Mouse (Mus musculus) right cerebral cortex, postnatal 10 days (tissue): Measurements from ENCODE around the gene Aurkb.
A peak's percentile ranks its signal among the peaks of the same experiment; 100 is the strongest.

Experiments
- DNase-seq, 2 experiments: peaks; one replicate each; pipeline ENCODE4 v3.0.0; 2021; ENCODE audit warnings: low spot score in 2 of 2

Gene Aurkb

DNA sequence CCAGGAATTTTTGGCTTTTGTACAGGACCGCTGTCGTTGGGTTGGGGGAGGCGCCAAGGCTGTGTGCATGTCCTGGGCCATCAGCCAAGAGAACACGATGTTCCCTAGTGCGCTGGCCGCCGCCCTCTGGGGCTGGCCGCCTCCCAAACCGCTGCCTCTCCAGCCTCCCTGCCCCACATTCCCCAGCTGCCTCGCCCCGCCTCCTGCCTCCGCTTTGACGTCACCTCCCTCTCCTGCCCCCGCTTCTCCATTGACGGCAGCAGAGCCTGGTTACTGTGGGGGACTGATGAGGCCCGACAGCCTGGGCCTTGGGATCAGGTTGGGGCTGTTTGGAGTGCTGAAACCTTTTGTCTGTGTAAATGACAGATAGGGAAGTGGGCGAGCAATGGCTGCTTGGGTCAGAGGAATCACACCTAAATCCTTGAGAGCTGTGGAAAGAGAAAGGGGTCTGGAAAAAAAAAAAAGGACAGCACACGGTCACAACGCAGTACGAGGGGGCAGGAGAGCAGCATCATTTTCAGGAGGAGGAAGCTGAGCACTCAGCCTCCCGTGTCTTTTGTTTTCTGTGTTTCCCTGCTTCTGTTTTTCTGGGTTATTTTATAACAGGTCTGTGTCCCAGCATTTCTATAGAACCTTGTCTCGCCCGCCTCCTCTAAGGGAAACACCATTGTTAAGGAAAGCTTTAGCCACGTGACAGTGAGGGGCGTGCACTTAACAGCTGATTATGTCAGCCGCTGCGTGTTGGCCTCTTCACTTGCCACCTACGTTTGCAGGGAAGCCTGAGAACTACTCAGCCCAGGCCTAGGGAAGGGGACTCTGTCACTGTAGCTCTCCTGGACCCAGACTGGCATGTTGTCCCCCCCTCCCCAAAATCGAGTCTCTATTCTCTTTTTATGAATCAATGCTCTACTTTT lies 51.8 kb downstream of the Aurkb start:
- peak; percentile 97 to 98 for DNase-seq

DNA sequence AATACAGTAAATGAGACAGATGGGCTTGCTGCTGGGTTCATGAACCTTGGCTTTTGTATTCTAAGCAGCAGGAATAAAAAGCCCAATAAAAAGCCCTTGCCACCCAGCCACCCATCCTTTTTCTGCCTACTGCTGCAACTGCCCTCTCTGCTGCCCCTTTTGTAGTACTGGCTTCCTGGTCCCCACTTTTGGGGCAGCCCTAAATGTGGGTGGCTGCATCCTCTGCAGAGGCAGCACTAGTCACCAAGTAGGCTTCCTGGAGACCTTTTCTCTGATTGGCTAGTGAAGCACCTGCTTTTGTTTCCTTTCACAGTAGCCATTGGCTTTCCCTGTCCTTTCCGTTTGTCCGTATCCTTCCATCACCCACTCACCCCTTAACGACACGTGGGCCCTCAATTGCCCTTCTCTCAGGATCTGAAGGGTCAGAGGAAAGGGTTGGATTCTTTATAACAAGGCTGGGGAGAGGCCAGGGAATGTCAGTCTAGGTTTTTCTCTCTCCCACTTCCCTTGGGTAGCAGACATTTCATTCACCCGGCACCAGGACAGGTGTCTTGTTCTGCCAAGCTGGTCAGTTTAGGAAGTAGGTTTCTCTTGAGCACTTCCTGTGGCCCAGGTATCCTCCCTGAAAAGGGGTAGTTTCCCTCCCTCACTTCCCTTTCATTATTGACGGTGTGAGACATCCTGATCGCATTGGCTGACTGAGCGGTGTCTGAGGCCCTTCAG lies 52.8 kb downstream of the Aurkb start:
- peak in 1 of 2 experiments; percentile 45 for DNase-seq

DNA sequence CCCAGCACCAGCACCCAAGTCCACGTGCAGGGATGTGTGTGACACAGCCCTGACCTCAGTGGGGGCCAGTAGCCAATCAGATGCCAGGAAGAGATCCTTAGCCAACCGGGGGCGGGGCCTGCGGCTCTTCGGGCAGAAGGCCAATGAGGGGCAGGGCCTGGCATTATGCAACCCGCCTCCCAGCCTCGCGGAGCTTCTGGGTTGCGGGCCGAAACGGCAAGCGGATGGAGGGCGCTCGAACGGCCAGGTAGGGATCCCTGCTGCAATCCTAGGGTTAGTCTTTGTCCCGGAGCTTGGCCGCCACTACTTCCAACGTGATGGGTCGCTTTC lies 53.3 kb downstream of the Aurkb start:
- DNase-seq = peak; percentile 97

DNA sequence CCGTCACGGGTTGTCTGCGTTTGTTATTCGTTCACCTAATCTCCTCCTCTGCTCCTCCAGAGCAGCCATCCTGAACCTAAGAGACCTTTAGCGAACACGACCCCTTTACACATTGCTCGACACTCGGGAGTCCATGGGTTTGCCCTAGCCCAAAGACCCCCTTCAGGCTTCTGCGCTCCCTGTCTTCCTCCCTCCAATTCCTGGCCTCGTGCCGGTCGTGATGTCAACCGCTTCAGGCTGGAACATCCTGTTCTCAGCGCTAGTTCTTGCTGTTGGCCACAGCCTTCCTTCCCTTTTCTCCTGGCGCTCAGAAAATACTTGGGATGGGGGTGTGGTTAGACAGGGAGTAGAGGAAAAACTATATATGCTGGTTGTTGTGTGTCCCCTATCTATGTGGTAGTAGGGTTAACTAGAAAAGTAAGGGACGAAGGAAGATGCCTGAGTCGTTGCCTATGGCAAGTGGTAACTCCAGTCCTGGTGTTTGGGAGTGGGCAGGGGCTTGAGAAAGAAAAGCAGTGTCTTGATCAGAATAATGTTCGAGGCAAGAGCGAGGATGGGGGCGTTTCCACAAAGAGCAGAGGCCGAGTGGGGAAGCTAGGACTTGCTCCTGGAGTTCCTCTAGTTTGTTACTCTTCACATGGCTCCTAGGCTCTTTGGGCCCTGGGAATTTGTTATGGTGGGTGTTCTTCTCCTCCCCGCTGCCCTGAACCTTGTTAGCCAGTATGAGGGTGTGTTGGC lies 53.9 kb downstream of the Aurkb start:
- DNase-seq = peak; percentile 86 to 89

DNA sequence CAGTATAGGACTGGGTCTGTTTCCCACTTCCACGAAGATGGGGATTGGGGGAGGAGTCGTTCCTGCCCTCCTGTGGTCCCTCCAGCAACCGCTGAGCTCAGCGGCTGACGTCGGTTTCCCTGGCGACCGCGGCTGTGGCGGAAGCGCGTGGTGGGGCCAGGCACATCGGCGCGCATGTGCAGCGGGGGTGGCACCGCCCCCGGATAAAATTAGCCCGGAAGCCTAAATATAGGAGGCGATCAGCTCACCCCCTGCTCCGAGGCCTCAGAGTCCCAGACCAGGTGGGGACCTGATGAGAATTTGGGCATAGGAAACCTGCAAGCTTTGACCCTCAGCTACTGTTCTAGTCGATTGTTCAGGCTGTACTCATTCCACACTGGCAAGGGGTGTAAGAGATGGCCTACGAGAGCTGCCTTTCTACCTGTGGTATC lies 54.5 kb downstream of the Aurkb start:
- DNase-seq = peak; percentile 96

DNA sequence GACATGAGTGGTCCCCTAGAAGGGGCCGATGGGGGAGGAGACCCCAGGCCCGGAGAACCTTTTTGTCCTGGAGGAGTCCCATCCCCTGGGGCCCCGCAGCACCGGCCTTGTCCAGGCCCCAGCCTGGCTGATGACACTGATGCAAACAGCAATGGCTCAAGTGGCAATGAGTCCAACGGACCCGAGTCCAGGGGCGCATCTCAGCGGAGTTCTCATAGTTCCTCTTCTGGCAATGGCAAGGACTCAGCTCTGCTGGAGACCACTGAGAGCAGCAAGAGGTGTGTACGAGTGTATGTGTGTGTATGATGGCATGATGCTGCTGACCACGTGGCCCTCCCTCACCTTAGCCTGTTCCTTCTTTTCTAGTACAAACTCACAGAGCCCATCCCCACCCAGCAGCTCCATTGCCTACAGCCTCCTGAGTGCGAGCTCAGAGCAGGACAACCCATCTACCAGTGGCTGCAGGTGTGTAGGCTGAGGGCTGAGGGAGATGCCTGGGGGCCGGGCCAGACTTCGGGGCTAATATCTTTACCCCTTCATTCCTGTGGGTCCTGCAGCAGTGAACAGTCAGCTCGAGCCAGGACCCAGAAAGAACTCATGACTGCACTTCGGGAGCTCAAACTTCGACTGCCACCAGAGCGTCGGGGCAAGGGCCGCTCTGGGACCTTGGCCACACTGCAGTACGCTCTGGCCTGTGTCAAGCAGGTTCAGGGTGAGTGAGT lies 55.4 kb downstream of the Aurkb start:
- DNase-seq = peak in 1 of 2 experiments; percentile 65
